8 mouse cellular contexts compared by ENCODE assay signal in the genomic region with DNA sequence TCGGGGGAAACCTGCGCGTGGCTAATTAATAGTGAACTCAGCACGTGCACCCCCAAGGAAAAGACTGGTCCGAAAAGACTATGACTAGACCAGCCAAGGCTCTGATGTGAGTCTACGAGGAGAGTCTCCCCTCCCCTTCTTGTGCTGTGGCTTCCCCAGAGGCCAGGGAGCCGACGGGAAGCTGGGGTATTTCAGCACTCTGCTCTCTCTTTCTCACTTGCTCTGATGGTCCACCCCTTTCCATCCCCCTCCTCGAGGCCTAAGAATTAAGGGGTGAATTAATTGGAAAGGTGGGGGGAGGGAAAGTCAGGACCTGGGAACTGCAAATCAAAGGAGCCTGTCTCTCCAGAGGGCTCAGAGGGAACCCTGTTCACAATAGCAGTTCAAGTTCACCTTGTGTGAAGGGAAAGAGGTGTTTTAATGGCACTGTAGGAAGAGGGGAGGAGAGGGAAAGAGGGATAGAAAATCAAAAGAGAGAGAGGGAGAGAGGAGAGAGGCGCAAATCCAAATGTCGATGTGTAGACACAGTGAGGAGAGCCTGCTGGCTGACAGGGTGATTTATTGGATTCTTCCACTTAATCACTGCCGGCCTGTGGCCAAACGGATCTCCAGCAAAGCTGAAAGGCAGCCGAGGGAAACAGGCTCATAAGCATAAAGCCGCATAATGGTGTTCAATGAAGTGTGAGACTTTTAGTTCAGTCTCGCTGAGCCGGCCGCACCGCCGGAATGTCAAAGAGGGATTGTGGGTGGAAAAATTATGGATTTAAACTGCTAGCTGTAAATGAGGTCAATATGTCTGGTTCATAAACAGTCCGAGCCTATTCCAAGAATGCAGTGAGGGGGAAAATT.
DNase-seq lines count a peak whose midpoint lies in the region; ATAC-seq lines count a peak whose summit lies in the region.
"Had no signal": no experiment of that assay in that cellular context is flagged by ENCODE, and none has a peak within 500 bp of the region (broad histone marks: within the 10 kb centered on the region; RNA-seq: fewer than 3 reads in every experiment).

No protein-coding gene starts in this region.

- peak overlapping the region; percentile 12 for H3K4me3 ChIP-seq in forebrain, embryonic 14.5 days (ENCODE audit: low read depth, low read length)
- H3K4me3 ChIP-seq in neural tube, embryonic 14.5 days (ENCODE audit: low read depth, low read length): peak overlapping the region; percentile 12; the same call in 1 of the 2 replicates
- H3K4me3 ChIP-seq: erythroblast, embryonic 14.5 days had no signal

- no peaks in the 10 kb centered on the region for H3K27me3 ChIP-seq in forebrain, embryonic 14.5 days (replicated peaks; ENCODE audit: control insufficient read depth, insufficient read depth, low read length)
- H3K27me3 ChIP-seq in neural tube, embryonic 14.5 days (ENCODE audit: control insufficient read depth, insufficient read depth, low read length): peaks cover 4% of the 10 kb centered on the region; the same call in 1 of the 2 replicates

- peak; percentile 71 for DNase-seq in R1 (ENCODE audit: low read depth, low spot score)
- DNase-seq in brain, embryonic 18.5 days (ENCODE audit: low read depth, low spot score): peak; percentile 65
- DNase-seq in forebrain, embryonic 14.5 days (ENCODE audit: low spot score): peak; percentile 97
- DNase-seq in kidney, adult 11 months: peak; percentile 81
- DNase-seq in left cerebral cortex, postnatal 4 days: peak; percentile 84

- H3K4me2 ChIP-seq in forebrain, embryonic 14.5 days (ENCODE audit: low read length): peak overlapping the region; percentile 47
- peak overlapping the region; percentile 47 for H3K4me2 ChIP-seq in neural tube, embryonic 14.5 days (ENCODE audit: low read depth, low read length)

- intact Hi-C loops in left cerebral cortex, postnatal 4 days (cut with DNase I): no loop called here

- WGBS in forebrain, embryonic 14.5 days: under 1% methylated on average over 21 of the region's 21 CpGs
- 1% methylated on average over 21 of the region's 21 CpGs for WGBS in neural tube, embryonic 14.5 days

- H3K36me3 ChIP-seq in forebrain, embryonic 14.5 days (ENCODE audit: control insufficient read depth, insufficient read depth, low read length): no peaks in the 10 kb centered on the region
- H3K36me3 ChIP-seq in neural tube, embryonic 14.5 days (ENCODE audit: control insufficient read depth, insufficient read depth, low read length): no peaks in the 10 kb centered on the region

- H3K9ac ChIP-seq in forebrain, embryonic 14.5 days (ENCODE audit: low read length): peak overlapping the region; percentile 22; the same call in 1 of the 2 replicates
- no peak overlapping the region for H3K9ac ChIP-seq in neural tube, embryonic 14.5 days (replicated peaks; ENCODE audit: low read depth, low read length)

- ATAC-seq in forebrain, embryonic 14.5 days: peak; percentile 88
- ATAC-seq in neural tube, embryonic 14.5 days (ENCODE audit: low read depth): peak; percentile 91
- ATAC-seq in activated CD4-positive, CD25-positive, alpha-beta regulatory T cell, adult 4 months: no peak

- no peaks in the 10 kb centered on the region for H3K9me3 ChIP-seq in forebrain, embryonic 14.5 days (replicated peaks; ENCODE audit: control insufficient read depth, low read length)
- H3K9me3 ChIP-seq in neural tube, embryonic 14.5 days (ENCODE audit: control insufficient read depth, low read length): no peaks in the 10 kb centered on the region

- H3K4me1 ChIP-seq in forebrain, embryonic 14.5 days (ENCODE audit: control insufficient read depth, insufficient read depth, low read length): peaks cover 29% of the 10 kb centered on the region
- peaks cover 24% of the 10 kb centered on the region for H3K4me1 ChIP-seq in neural tube, embryonic 14.5 days (ENCODE audit: control insufficient read depth, insufficient read depth, low read length)

- H3K27ac ChIP-seq in forebrain, embryonic 14.5 days (ENCODE audit: low read depth, low read length): peak overlapping the region; percentile 65
- peak overlapping the region; percentile 78 for H3K27ac ChIP-seq in neural tube, embryonic 14.5 days (ENCODE audit: low read depth, low read length)
